Mouse (Mus musculus) neural tube, embryonic 12.5 days (tissue): ENCODE measurements around the gene Ngdn. TPM values are rescaled to one million over a fixed set of nuclear protein-coding genes. Genes with fewer than 3 reads are reported as not detected.
"Not testable (repeated sequence)": the region's sequence is repeated elsewhere in the genome, so short reads cannot be mapped to it uniquely, and the experiment has no call there.

Experiments used
- ATAC-seq: fragments of 200-750 bp; cut with Nextera tagmentation; 2 replicates; pipeline ENCODE4 v1.8.0; 2017; ENCODE audit warnings: low read depth, mild to moderate bottlenecking, moderate TSS enrichment, moderate library complexity; ENCODE audit not compliant: low FRiP score
- H3K27ac ChIP-seq: fragments of 300-500 bp; sonication (generic); 2 replicates; pipeline ENCODE4 v1.5.1; 2016
- H3K27me3 ChIP-seq: fragments of 300-500 bp; sonication (generic); replicated peaks from 2 replicates; pipeline ENCODE4 v1.6.1; 2016; ENCODE audit warnings: mild to moderate bottlenecking
- H3K36me3 ChIP-seq: fragments of 300-500 bp; sonication (generic); 2 replicates; pipeline ENCODE4 v1.6.1; 2016; ENCODE audit warnings: mild to moderate bottlenecking
- H3K4me1 ChIP-seq: fragments of 300-500 bp; sonication (generic); 2 replicates; pipeline ENCODE4 v1.6.1; 2016
- H3K4me2 ChIP-seq: fragments of 300-500 bp; sonication (generic); replicated peaks from 2 replicates; pipeline ENCODE4 v1.6.1; 2016; ENCODE audit warnings: mild to moderate bottlenecking
- H3K4me3 ChIP-seq: fragments of 300-500 bp; sonication (generic); 2 replicates; pipeline ENCODE4 v1.5.1; 2016
- H3K9ac ChIP-seq: fragments of 300-500 bp; sonication (generic); 2 replicates; pipeline ENCODE4 v1.6.1; 2016; ENCODE audit warnings: mild to moderate bottlenecking
- H3K9me3 ChIP-seq: fragments of 300-500 bp; sonication (generic); 2 replicates; pipeline ENCODE4 v1.6.1; 2016; ENCODE audit warnings: mild to moderate bottlenecking
- WGBS: fragments of 180-500 bp; shearing (Covaris S2); methylation state at CpG from one replicate; pipeline ENCODE4 v1.1.7; 2016; 5-methylcytosine and 5-hydroxymethylcytosine counted together
- polyA plus RNA-seq: library from polyadenylated mRNA; unstranded; fragments of >200 nt; fragmentation: Nextera tagmentation; extraction: Ambion mirVana; gene quantifications from 2 replicates; pipeline ENCODE4 v1.2.1, GENCODE M21; 2016

The Ngdn gene
- polyA plus RNA-seq, 1 experiment from 2014 or later = 69.1 TPM

GRCm38 (mm10) chr14:55016876-55017275, 1.6 kb downstream of the Ngdn start:
- WGBS = 93% methylated on average over 16 of the region's 16 CpGs
- Histone ChIP-seq H3K36me3 (peaks cover 22% of the 10 kb centered on the region), H3K9ac (no peak overlapping the region), H3K4me1 (peaks cover 6% of the 10 kb centered on the region; the same call in 1 of the 2 replicates), H3K4me3 (no peak overlapping the region), H3K9me3 (no peaks in the 10 kb centered on the region), H3K27ac (no peak overlapping the region), H3K4me2 (no peak overlapping the region), H3K27me3 (no peaks in the 10 kb centered on the region)
- ATAC-seq = no peak

- Histone ChIP-seq H3K9me3 (no peaks in the 10 kb centered on the region), H3K4me1 (peaks cover 6% of the 10 kb centered on the region; the same call in 1 of the 2 replicates), H3K9ac (no peak overlapping the region), H3K36me3 (peaks cover 53% of the 10 kb centered on the region), H3K27me3 (no peaks in the 10 kb centered on the region), H3K4me3 (no peak overlapping the region), H3K4me2 (no peak overlapping the region), H3K27ac (no peak overlapping the region)
- WGBS = 40% methylated on average over 9 of the region's 9 CpGs
- no peak for ATAC-seq
Observed at GRCm38 (mm10) chr14:55020394-55020793, 5.1 kb downstream of the Ngdn start.

GRCm38 (mm10) chr14:55023011-55023410, 7.8 kb downstream of the Ngdn start:
- peaks cover 15% of the 10 kb centered on the region for H3K4me1 ChIP-seq
- no peak overlapping the region for H3K4me2 ChIP-seq
- WGBS = 93% methylated on average over 15 of the region's 15 CpGs
- ATAC-seq = no peak
- no peak overlapping the region for H3K27ac ChIP-seq
- H3K36me3 ChIP-seq = peaks cover 53% of the 10 kb centered on the region
- H3K9me3 ChIP-seq = no peaks in the 10 kb centered on the region
- no peaks in the 10 kb centered on the region for H3K27me3 ChIP-seq
- H3K4me3 ChIP-seq = no peak overlapping the region
- no peak overlapping the region for H3K9ac ChIP-seq

- no peak overlapping the region for H3K9ac ChIP-seq
- no peak overlapping the region for H3K4me2 ChIP-seq
- peaks cover 27% of the 10 kb centered on the region for H3K4me1 ChIP-seq
- WGBS = 65% methylated on average over 7 of the region's 7 CpGs
- H3K4me3 ChIP-seq = no peak overlapping the region
- peaks cover 53% of the 10 kb centered on the region for H3K36me3 ChIP-seq
- ATAC-seq = no peak
- no peak overlapping the region for H3K27ac ChIP-seq
- no peaks in the 10 kb centered on the region for H3K27me3 ChIP-seq
- no peaks in the 10 kb centered on the region for H3K9me3 ChIP-seq
Observed at GRCm38 (mm10) chr14:55024236-55024635, 9.0 kb downstream of the Ngdn start.

GRCm38 (mm10) chr14:55025527-55025926, 10.3 kb downstream of the Ngdn start:
- peaks cover 32% of the 10 kb centered on the region for H3K4me1 ChIP-seq
- no peak overlapping the region for H3K9ac ChIP-seq
- H3K4me3 ChIP-seq = no peak overlapping the region
- no peak overlapping the region for H3K4me2 ChIP-seq
- peaks cover 49% of the 10 kb centered on the region for H3K36me3 ChIP-seq
- no peaks in the 10 kb centered on the region for H3K9me3 ChIP-seq
- ATAC-seq = no peak
- no peak overlapping the region for H3K27ac ChIP-seq
- no peaks in the 10 kb centered on the region for H3K27me3 ChIP-seq
- WGBS = 83% methylated on average over 5 of the region's 5 CpGs

GRCm38 (mm10) chr14:55027251-55027650, 12.0 kb downstream of the Ngdn start:
- 17% methylated on average over 5 of the region's 5 CpGs for WGBS
- peaks cover 27% of the 10 kb centered on the region for H3K4me1 ChIP-seq
- no peak overlapping the region for H3K4me3 ChIP-seq
- no peaks in the 10 kb centered on the region for H3K27me3 ChIP-seq
- ATAC-seq = no peak
- H3K9ac ChIP-seq = no peak overlapping the region
- no peak overlapping the region for H3K4me2 ChIP-seq
- peak overlapping the region; percentile 73; the same call in 1 of the 2 replicates for H3K27ac ChIP-seq
- H3K9me3 ChIP-seq = no peaks in the 10 kb centered on the region
- peaks cover 32% of the 10 kb centered on the region for H3K36me3 ChIP-seq

- WGBS = 10% methylated on average over 6 of the region's 6 CpGs
- Histone ChIP-seq H3K9ac (no peak overlapping the region), H3K4me1 (peaks cover 27% of the 10 kb centered on the region), H3K4me3 (no peak overlapping the region), H3K27ac (peak overlapping the region; percentile 73), H3K4me2 (peak overlapping the region; percentile 49; the same call in 1 of the 2 replicates), H3K27me3 (no peaks in the 10 kb centered on the region), H3K9me3 (no peaks in the 10 kb centered on the region), H3K36me3 (peaks cover 28% of the 10 kb centered on the region)
- 0 out of 2 replicates have a peak, but pooled peaks have one; percentile 11 for ATAC-seq
Observed at GRCm38 (mm10) chr14:55027653-55028052, 12.4 kb downstream of the Ngdn start.

GRCm38 (mm10) chr14:55028333-55028835, 13.1 kb downstream of the Ngdn start:
- Histone ChIP-seq H3K9me3 (no peaks in the 10 kb centered on the region), H3K4me3 (0 out of 2 replicates have a peak overlapping the region, but pooled peaks have one; percentile 13)

GRCm38 (mm10) chr14:55029034-55029698, 13.9 kb downstream of the Ngdn start:
- H3K36me3 ChIP-seq = peaks cover 15% of the 10 kb centered on the region
- 7% methylated on average over 11 of the region's 11 CpGs for WGBS
- no peaks in the 10 kb centered on the region for H3K9me3 ChIP-seq
- peaks cover 32% of the 10 kb centered on the region for H3K4me1 ChIP-seq
- no peaks in the 10 kb centered on the region for H3K27me3 ChIP-seq
- peak; percentile 46 for ATAC-seq
- H3K9ac ChIP-seq = 0 out of 2 replicates have a peak overlapping the region, but pooled peaks have one; percentile 35
- no peak overlapping the region for H3K4me3 ChIP-seq
- peak overlapping the region; percentile 80 for H3K27ac ChIP-seq
- H3K4me2 ChIP-seq = peak overlapping the region; percentile 49

More at GRCm38 (mm10) chr14:55028333-55028835, 13.1 kb downstream of the Ngdn start:
- peak overlapping the region; percentile 35; the same call in 1 of the 2 replicates for H3K9ac ChIP-seq
- ATAC-seq = peak; percentile 81
- no peaks in the 10 kb centered on the region for H3K27me3 ChIP-seq
- peak overlapping the region; percentile 80 for H3K27ac ChIP-seq
- H3K4me1 ChIP-seq = peaks cover 32% of the 10 kb centered on the region
- H3K36me3 ChIP-seq = peaks cover 20% of the 10 kb centered on the region
- WGBS = 12% methylated on average over 5 of the region's 5 CpGs
- peak overlapping the region; percentile 49 for H3K4me2 ChIP-seq

- H3K4me1 ChIP-seq = peaks cover 26% of the 10 kb centered on the region
- H3K27ac ChIP-seq = no peak overlapping the region
- no peak overlapping the region for H3K4me3 ChIP-seq
- WGBS = 46% methylated on average over 19 of the region's 19 CpGs
- no peak for ATAC-seq
- H3K27me3 ChIP-seq = no peaks in the 10 kb centered on the region
- H3K9ac ChIP-seq = no peak overlapping the region
- H3K4me2 ChIP-seq = 0 out of 2 replicates have a peak overlapping the region, but pooled peaks have one; percentile 21
- H3K36me3 ChIP-seq = no peaks in the 10 kb centered on the region
- H3K9me3 ChIP-seq = no peaks in the 10 kb centered on the region
Observed at GRCm38 (mm10) chr14:55032695-55033225, 17.5 kb downstream of the Ngdn start.

GRCm38 (mm10) chr14:55043694-55044093, 28.4 kb downstream of the Ngdn start:
- not testable (repeated sequence) for H3K9me3 ChIP-seq, H3K4me1 ChIP-seq, H3K27ac ChIP-seq, H3K27me3 ChIP-seq, H3K9ac ChIP-seq, H3K4me2 ChIP-seq, ATAC-seq, H3K4me3 ChIP-seq, H3K36me3 ChIP-seq
- whole genome bisulfite sequencing = 90% methylated on average over 1 of the region's 2 CpGs

- peaks cover 7% of the 10 kb centered on the region; the same call in 1 of the 2 replicates for H3K4me1 ChIP-seq
- 85% methylated on average over 2 of the region's 2 CpGs for WGBS
- no peaks in the 10 kb centered on the region for H3K27me3 ChIP-seq
- H3K9ac ChIP-seq = no peak overlapping the region
- H3K9me3 ChIP-seq = no peaks in the 10 kb centered on the region
- no peak overlapping the region for H3K27ac ChIP-seq
- no peak overlapping the region for H3K4me3 ChIP-seq
- H3K36me3 ChIP-seq = no peaks in the 10 kb centered on the region
- ATAC-seq = no peak
- no peak overlapping the region for H3K4me2 ChIP-seq
Observed at GRCm38 (mm10) chr14:55047971-55048531, 32.8 kb downstream of the Ngdn start.
